Mouse (Mus musculus): Measurements from ENCODE around the gene Syngr3. TPM values are rescaled to one million over a fixed set of nuclear protein-coding genes. Genes with fewer than 3 reads are reported as not detected.
A peak's percentile ranks its signal among the peaks of the same experiment; 100 is the strongest.

The Syngr3 gene
- total and polyA plus RNA-seq, 2 experiments from 2014 or later = 334 to 376 TPM

DNA sequence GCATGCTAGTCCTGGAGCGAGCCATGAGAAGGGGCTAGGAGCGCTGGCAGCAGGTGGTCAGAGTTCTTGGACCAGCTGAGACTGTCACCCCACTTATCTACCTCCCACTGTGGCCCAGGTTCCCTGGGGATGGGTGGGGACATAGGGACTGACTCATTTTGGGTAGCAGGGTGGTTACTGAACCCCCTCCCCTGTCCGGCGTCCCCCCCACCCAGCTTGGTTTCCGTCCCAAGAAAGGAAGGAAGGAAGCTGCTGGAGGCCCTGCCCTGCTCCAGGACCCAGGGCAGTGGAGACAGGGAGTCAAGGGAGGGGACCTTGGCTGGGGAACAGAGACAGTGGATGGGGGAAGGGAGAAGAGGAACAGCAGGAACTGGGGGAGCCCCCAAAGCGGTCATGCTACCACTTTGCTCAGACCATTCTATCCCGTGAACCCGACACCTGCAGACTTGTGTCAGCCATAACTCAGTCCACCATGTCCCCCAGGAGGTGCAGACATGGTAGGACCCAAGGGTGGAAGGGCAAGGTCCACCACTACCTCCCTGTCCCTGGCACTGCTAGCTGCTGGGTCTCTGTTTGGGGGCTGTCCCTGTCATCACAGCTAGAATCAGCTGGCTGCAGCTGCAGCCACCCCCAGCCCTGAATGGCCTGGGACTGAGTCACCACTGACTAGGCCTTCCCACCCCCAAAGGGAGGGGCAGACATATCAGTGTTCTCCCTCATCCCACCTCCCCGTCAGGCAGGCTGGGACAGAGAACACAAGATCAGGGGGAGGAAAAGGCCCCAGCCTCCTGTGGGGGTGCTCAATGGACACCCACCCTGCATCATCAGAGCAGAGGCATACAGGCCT, 44.7 kb downstream of the Syngr3 start:
- ATAC-seq (ENCODE audit: low FRiP score) = no peak
- 87% methylated on average over 9 of the region's 9 CpGs for WGBS
- H3K36me3 ChIP-seq (ENCODE audit: insufficient read depth, low read length) = peaks cover 24% of the 10 kb centered on the region
- H3K27ac ChIP-seq (ENCODE audit: low read depth, low read length) = 0 out of 2 replicates have a peak overlapping the region, but pooled peaks have one; percentile 26
- H3K9ac ChIP-seq (replicated peaks; ENCODE audit: low read length, poor library complexity, severe bottlenecking) = no peak overlapping the region
- no peak overlapping the region for H3K4me2 ChIP-seq (ENCODE audit: low read depth, low read length, poor library complexity, severe bottlenecking)
- TF ChIP-seq CTCF (IDR thresholded peaks at IDR 0.05) = no peak
- peaks cover 4% of the 10 kb centered on the region; the same call in 1 of the 2 replicates for H3K4me1 ChIP-seq (ENCODE audit: insufficient read depth, low read length)
- DNase-seq (ENCODE audit: low spot score) = no peak
- H3K4me3 ChIP-seq (ENCODE audit: low read depth, low read length) = no peak overlapping the region
- no peaks in the 10 kb centered on the region for H3K9me3 ChIP-seq (ENCODE audit: low read length)
- H3K27me3 ChIP-seq (ENCODE audit: insufficient read depth, low read length) = no peaks in the 10 kb centered on the region

DNA sequence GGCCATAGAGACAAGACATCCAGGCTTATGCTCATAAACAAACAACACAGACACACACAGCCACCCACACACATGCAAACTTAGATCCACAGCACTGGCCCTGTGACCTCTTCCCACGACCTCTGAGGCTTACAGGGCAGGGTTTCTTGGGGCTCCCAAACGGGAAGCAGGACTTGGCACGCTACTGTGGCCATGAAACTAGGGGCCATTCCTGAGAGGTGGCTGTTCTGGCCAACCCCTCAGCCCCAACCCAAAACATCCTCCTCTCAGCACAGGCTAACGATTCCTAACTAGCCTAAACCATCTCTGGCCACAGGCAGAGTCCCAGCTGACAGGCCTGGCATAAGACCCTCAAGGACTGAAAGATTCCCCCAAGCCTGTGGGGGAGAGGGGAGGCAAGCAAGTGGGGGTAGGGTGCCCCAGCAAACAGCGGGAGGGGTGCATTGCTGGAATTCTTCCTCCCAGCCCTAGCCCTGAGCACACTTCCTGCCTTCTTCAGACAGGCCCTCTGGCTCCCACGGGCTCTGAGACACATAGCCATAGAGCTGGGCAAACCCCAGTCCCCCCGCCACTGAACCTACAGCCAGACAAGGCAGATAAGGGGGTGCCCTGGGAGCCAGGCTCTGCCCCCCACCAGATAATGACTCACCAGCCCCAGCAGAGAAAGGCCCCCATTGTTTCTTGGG, 45.6 kb downstream of the Syngr3 start:
- DNase-seq (ENCODE audit: low spot score) (no peak), ATAC-seq (ENCODE audit: low FRiP score) (no peak)
- Histone ChIP-seq H3K27ac (ENCODE audit: low read depth, low read length) (peak overlapping the region; percentile 26; the same call in 1 of the 2 replicates), H3K36me3 (ENCODE audit: insufficient read depth, low read length) (peaks cover 34% of the 10 kb centered on the region), H3K4me2 (ENCODE audit: low read depth, low read length, poor library complexity, severe bottlenecking) (no peak overlapping the region), H3K9me3 (ENCODE audit: low read length) (no peaks in the 10 kb centered on the region), H3K9ac (replicated peaks; ENCODE audit: low read length, poor library complexity, severe bottlenecking) (peak overlapping the region; percentile 24; the same call in 1 of the 2 replicates), H3K4me3 (ENCODE audit: low read depth, low read length) (no peak overlapping the region), H3K4me1 (ENCODE audit: insufficient read depth, low read length) (peaks cover 4% of the 10 kb centered on the region; the same call in 1 of the 2 replicates), H3K27me3 (ENCODE audit: insufficient read depth, low read length) (no peaks in the 10 kb centered on the region)
- 54% methylated on average over 7 of the region's 7 CpGs for WGBS
- no peak for TF ChIP-seq CTCF (IDR thresholded peaks at IDR 0.05)

DNA sequence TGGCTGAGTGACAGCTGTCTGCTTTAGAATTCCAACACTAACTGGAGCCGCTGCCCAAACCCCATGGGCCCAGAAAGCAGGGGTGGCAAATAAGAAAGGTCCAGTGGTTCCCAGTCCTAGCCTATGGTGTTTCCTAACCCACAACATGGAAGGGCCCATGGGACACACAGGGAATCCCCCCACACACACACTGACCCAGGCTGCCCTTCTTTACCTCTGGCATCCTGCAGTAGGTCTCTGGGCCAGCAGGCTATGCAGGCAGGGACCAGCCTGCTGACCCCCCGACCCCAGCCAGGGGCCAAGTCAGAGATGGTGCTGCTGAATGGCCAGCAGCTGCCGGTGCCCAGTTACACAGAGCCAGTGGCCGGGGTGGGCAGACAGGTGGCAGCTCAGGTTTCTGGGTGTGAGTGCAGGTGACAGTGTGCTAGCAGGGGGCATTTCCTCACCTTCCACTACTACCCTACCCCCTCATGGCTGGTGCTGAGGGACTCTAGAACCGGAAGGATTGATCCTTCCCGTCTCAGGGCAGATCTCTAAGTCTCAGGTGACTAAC, 46.9 kb downstream of the Syngr3 start:
- 83% methylated on average over 6 of the region's 6 CpGs for WGBS
- no peak overlapping the region for H3K4me3 ChIP-seq (ENCODE audit: low read depth, low read length)
- no peak for TF ChIP-seq CTCF (IDR thresholded peaks at IDR 0.05)
- no peaks in the 10 kb centered on the region for H3K4me1 ChIP-seq (ENCODE audit: insufficient read depth, low read length)
- H3K27me3 ChIP-seq (ENCODE audit: insufficient read depth, low read length) = no peaks in the 10 kb centered on the region
- H3K27ac ChIP-seq (ENCODE audit: low read depth, low read length) = no peak overlapping the region
- H3K9me3 ChIP-seq (ENCODE audit: low read length) = no peaks in the 10 kb centered on the region
- no peak overlapping the region for H3K9ac ChIP-seq (replicated peaks; ENCODE audit: low read length, poor library complexity, severe bottlenecking)
- no peak for ATAC-seq (ENCODE audit: low FRiP score)
- no peak overlapping the region for H3K4me2 ChIP-seq (ENCODE audit: low read depth, low read length, poor library complexity, severe bottlenecking)
- H3K36me3 ChIP-seq (ENCODE audit: insufficient read depth, low read length) = peaks cover 39% of the 10 kb centered on the region
- DNase-seq (ENCODE audit: low spot score) = no peak

DNA sequence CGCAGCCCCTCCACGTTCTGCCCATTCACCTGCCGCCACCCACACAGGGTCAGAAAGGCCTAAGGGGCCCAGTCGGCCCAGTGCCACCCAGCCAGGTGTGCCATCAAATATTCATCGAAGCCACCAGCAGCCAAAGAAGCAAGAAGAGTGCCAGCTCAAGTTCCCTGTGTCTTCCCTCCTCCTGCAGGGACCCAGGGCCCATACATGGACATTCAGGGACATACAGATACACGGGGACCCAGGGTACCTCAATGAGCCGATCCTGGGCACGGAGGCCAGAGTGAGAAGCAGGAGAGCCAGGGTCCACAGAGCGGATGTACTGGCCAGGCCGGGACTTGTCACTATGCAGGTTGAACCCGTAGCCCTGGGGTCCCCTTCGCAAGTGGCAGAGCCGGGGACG, 47.8 kb downstream of the Syngr3 start:
- no peak overlapping the region for H3K4me2 ChIP-seq (ENCODE audit: low read depth, low read length, poor library complexity, severe bottlenecking)
- WGBS = 90% methylated on average over 14 of the region's 14 CpGs
- H3K36me3 ChIP-seq (ENCODE audit: insufficient read depth, low read length) = peaks cover 39% of the 10 kb centered on the region
- TF ChIP-seq CTCF (IDR thresholded peaks at IDR 0.05) = no peak
- H3K27ac ChIP-seq (ENCODE audit: low read depth, low read length) = no peak overlapping the region
- H3K9ac ChIP-seq (replicated peaks; ENCODE audit: low read length, poor library complexity, severe bottlenecking) = no peak overlapping the region
- ATAC-seq (ENCODE audit: low FRiP score) (no peak), DNase-seq (ENCODE audit: low spot score) (no peak)
- no peak overlapping the region for H3K4me3 ChIP-seq (ENCODE audit: low read depth, low read length)
- H3K9me3 ChIP-seq (ENCODE audit: low read length) = no peaks in the 10 kb centered on the region
- H3K4me1 ChIP-seq (ENCODE audit: insufficient read depth, low read length) = no peaks in the 10 kb centered on the region
- H3K27me3 ChIP-seq (ENCODE audit: insufficient read depth, low read length) = no peaks in the 10 kb centered on the region

DNA sequence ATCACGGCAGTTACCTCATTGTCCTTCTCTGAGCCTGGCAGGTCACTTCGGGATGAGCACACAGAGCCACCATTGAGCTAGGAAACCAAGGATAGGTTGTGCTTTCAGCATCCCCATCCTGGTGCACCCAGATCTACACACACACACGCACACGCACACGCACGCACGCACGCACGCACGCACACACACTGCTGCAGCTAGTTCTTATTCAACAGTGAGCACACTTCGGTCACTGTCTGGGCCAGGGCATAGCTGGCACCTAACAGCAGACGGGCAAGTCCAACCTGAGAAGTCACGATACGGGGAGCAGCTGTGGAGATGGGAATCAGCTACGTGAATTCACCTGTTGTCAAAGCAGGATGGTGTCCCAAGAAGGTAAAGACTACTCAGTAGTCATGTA, 49.2 kb downstream of the Syngr3 start:
- no peak overlapping the region for H3K4me2 ChIP-seq (ENCODE audit: low read depth, low read length, poor library complexity, severe bottlenecking)
- peaks cover 39% of the 10 kb centered on the region for H3K36me3 ChIP-seq (ENCODE audit: insufficient read depth, low read length)
- no peak overlapping the region for H3K27ac ChIP-seq (ENCODE audit: low read depth, low read length)
- H3K9ac ChIP-seq (replicated peaks; ENCODE audit: low read length, poor library complexity, severe bottlenecking) = no peak overlapping the region
- no peak overlapping the region for H3K4me3 ChIP-seq (ENCODE audit: low read depth, low read length)
- ATAC-seq (ENCODE audit: low FRiP score) (no peak), DNase-seq (ENCODE audit: low spot score) (no peak)
- H3K27me3 ChIP-seq (ENCODE audit: insufficient read depth, low read length) = no peaks in the 10 kb centered on the region
- no peaks in the 10 kb centered on the region for H3K4me1 ChIP-seq (ENCODE audit: insufficient read depth, low read length)
- no peaks in the 10 kb centered on the region for H3K9me3 ChIP-seq (ENCODE audit: low read length)
- no peak for TF ChIP-seq CTCF (IDR thresholded peaks at IDR 0.05)
- 94% methylated on average over 15 of the region's 15 CpGs for WGBS

DNA sequence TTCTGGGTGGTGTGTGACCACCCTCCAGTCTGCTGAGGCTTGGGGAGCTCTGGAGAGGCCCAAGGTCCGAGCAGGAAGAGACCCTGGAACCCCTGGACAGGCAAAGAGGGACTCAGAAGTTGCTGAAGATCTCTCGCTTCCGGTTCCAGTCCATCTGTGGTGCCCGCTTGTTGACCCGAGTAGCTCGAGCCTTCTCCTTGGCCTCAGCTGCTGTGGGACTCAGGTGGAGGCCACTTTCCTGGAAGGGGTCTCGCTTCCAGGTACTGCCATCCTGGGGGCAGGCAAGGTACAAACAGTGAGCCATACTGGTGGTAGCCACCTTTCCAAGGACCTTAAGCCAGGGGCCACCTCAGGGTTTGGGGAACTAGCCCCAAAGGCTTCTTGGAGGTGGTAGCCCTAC, 49.6 kb downstream of the Syngr3 start:
- 86% methylated on average over 7 of the region's 7 CpGs for WGBS
- Histone ChIP-seq H3K9ac (replicated peaks; ENCODE audit: low read length, poor library complexity, severe bottlenecking) (no peak overlapping the region), H3K27ac (ENCODE audit: low read depth, low read length) (no peak overlapping the region), H3K36me3 (ENCODE audit: insufficient read depth, low read length) (peaks cover 39% of the 10 kb centered on the region), H3K4me2 (ENCODE audit: low read depth, low read length, poor library complexity, severe bottlenecking) (no peak overlapping the region), H3K4me3 (ENCODE audit: low read depth, low read length) (no peak overlapping the region), H3K9me3 (ENCODE audit: low read length) (no peaks in the 10 kb centered on the region), H3K4me1 (ENCODE audit: insufficient read depth, low read length) (no peaks in the 10 kb centered on the region), H3K27me3 (ENCODE audit: insufficient read depth, low read length) (no peaks in the 10 kb centered on the region)
- no peak for TF ChIP-seq CTCF (IDR thresholded peaks at IDR 0.05)
- no peak for ATAC-seq (ENCODE audit: low FRiP score)
- DNase-seq (ENCODE audit: low spot score) = no peak

Measured in midbrain, postnatal 0 days (tissue).